Mouse (Mus musculus): ENCODE results near the gene Slc35e4. TPM values are rescaled to one million over a fixed set of nuclear protein-coding genes. Genes with fewer than 3 reads are reported as not detected.
A peak's percentile ranks its signal among the peaks of the same experiment; 100 is the strongest.
"Not testable (repeated sequence)": the region's sequence is repeated elsewhere in the genome, so short reads cannot be mapped to it uniquely, and the experiment has no call there.

Gene Slc35e4
- total RNA-seq, 1 experiment from 2014 or later = 6.9 TPM

GRCm38 (mm10) chr11:3918738-3919137 is 4.3 kb upstream of the Slc35e4 start:
- no peak for DNase-seq

GRCm38 (mm10) chr11:3913316-3914108 is 952 bp downstream of the Slc35e4 start:
- DNase-seq = peak; percentile 96

- peak; percentile 45 for DNase-seq
Measured at GRCm38 (mm10) chr11:3912875-3913271, 1.6 kb downstream of the Slc35e4 start.

GRCm38 (mm10) chr11:3912100-3912874 is 2.2 kb downstream of the Slc35e4 start:
- DNase-seq = peak; percentile 60

- DNase-seq = not testable (repeated sequence)
Measured at GRCm38 (mm10) chr11:3911440-3911839, 3.0 kb downstream of the Slc35e4 start.

GRCm38 (mm10) chr11:3910513-3911310 is 3.8 kb downstream of the Slc35e4 start:
- no peak for DNase-seq

GRCm38 (mm10) chr11:3909236-3909635 is 5.2 kb downstream of the Slc35e4 start:
- no peak for DNase-seq

- peak; percentile 49 for DNase-seq
Measured at GRCm38 (mm10) chr11:3905446-3905845, 9.0 kb downstream of the Slc35e4 start.

- DNase-seq = no peak
Measured at GRCm38 (mm10) chr11:3904673-3905072, 9.8 kb downstream of the Slc35e4 start.

GRCm38 (mm10) chr11:3903046-3903445 is 11.4 kb downstream of the Slc35e4 start:
- peak; percentile 76 for DNase-seq

- no peak for DNase-seq
Measured at GRCm38 (mm10) chr11:3902516-3902915, 11.9 kb downstream of the Slc35e4 start.

- no peak for DNase-seq
Measured at GRCm38 (mm10) chr11:3900296-3900695, 14.2 kb downstream of the Slc35e4 start.

GRCm38 (mm10) chr11:3895933-3896332 is 18.5 kb downstream of the Slc35e4 start:
- no peak for DNase-seq

GRCm38 (mm10) chr11:3895458-3895857 is 19.0 kb downstream of the Slc35e4 start:
- no peak for DNase-seq

- peak; percentile 93 for DNase-seq
Measured at GRCm38 (mm10) chr11:3894406-3895281, 19.8 kb downstream of the Slc35e4 start, which contains the start of the genes 4921536K21Rik and Dusp18. TSS of gene 4921536K21Rik (minus strand) at chr11:3895098. TSS of gene Dusp18 (plus strand) at chr11:3895240.

- no peak for DNase-seq
Measured at GRCm38 (mm10) chr11:3893970-3894369, 20.5 kb downstream of the Slc35e4 start.

- no peak for DNase-seq
Measured at GRCm38 (mm10) chr11:3887331-3887730, 27.1 kb downstream of the Slc35e4 start.

GRCm38 (mm10) chr11:3883711-3884110 is 30.8 kb downstream of the Slc35e4 start:
- DNase-seq = no peak

GRCm38 (mm10) chr11:3879836-3880235 is 34.6 kb downstream of the Slc35e4 start:
- DNase-seq = peak; percentile 77

- DNase-seq = no peak
Measured at GRCm38 (mm10) chr11:3878660-3879059, 35.8 kb downstream of the Slc35e4 start.

GRCm38 (mm10) chr11:3876419-3876818 is 38.0 kb downstream of the Slc35e4 start:
- DNase-seq = no peak
